Mouse (Mus musculus): ENCODE measurements around the gene Diaph3.

Diaph3 gene

GRCm38 (mm10) chr14:86646499-86647120 is 494.4 kb downstream of the Diaph3 start:
- DNase-seq (ENCODE audit: low spot score in 2 of 2) = no peak

GRCm38 (mm10) chr14:86642831-86643241 is 498.2 kb downstream of the Diaph3 start:
- no peak for DNase-seq (ENCODE audit: low spot score in 2 of 2)

- no peak for DNase-seq (ENCODE audit: low spot score in 2 of 2)
Observed at GRCm38 (mm10) chr14:86641839-86642238, 499.2 kb downstream of the Diaph3 start.

- no peak for DNase-seq (ENCODE audit: low spot score in 2 of 2)
Observed at GRCm38 (mm10) chr14:86640086-86640485, 500.9 kb downstream of the Diaph3 start.

- DNase-seq (ENCODE audit: low spot score in 2 of 2) = no peak
Observed at GRCm38 (mm10) chr14:86635594-86636140, 505.4 kb downstream of the Diaph3 start.

- no peak for DNase-seq (ENCODE audit: low spot score in 2 of 2)
Observed at GRCm38 (mm10) chr14:86635052-86635451, 506.0 kb downstream of the Diaph3 start.

GRCm38 (mm10) chr14:86633799-86634198 is 507.2 kb downstream of the Diaph3 start:
- no peak for DNase-seq (ENCODE audit: low spot score in 2 of 2)

DNA sequence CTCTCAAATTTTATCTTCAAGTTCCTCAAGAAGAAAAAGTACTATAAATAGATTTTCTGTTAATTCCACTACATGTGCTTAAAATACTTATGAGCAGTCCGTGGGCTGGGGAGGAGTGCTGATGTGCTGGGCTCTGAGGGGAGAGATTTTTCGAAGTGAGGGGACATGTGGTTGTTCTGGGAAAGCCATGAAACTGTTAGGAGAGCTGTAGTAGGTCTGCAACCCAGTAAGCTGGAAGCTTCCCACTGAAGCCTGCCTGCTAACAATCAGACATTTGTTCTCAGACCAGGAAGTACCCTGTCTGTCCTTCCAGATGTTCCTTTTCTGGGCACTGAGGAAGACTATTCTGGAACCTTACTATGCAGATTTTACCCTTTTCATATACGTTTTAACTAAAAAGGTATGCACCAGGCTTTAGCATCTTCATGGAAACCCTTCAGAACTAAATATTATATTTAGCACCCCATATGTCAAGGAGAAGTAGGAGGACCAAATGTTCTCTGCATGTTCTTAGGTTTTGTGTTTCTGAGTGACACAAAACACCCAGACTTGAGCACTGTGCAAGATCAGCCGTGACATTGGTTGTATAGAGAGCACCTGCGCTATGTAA is 516.1 kb downstream of the Diaph3 start:
- peak; percentile 10 to 24 for DNase-seq (ENCODE audit: low spot score in 2 of 2)

- no peak for DNase-seq (ENCODE audit: low spot score in 2 of 2)
Observed at GRCm38 (mm10) chr14:86619637-86620036, 521.4 kb downstream of the Diaph3 start.

Measured in frontal cortex, postnatal 10 days (tissue).